Mouse (Mus musculus): ENCODE results near the gene Tbxas1. TPM values are rescaled to one million over a fixed set of nuclear protein-coding genes. Genes with fewer than 3 reads are reported as not detected.

Tbxas1 gene
- polyA plus RNA-seq, 1 experiment from 2014 or later, result 5.5 TPM

- H3K4me3 ChIP-seq (ENCODE audit: low read depth, low read length), result no peak overlapping the region
Observed at GRCm38 (mm10) chr6:39033676-39034075, 158.5 kb downstream of the Tbxas1 start.

GRCm38 (mm10) chr6:39035039-39035438 lies 159.8 kb downstream of the Tbxas1 start:
- Histone ChIP-seq H3K27me3 (replicated peaks; ENCODE audit: insufficient read depth, low read length) (no peaks in the 10 kb centered on the region), H3K36me3 (ENCODE audit: insufficient read depth, low read length) (no peaks in the 10 kb centered on the region), H3K4me3 (ENCODE audit: low read depth, low read length) (no peak overlapping the region), H3K27ac (ENCODE audit: low read length) (no peak overlapping the region), H3K4me2 (replicated peaks; ENCODE audit: low read depth, low read length) (no peak overlapping the region), H3K9ac (replicated peaks; ENCODE audit: low read depth) (no peak overlapping the region), H3K4me1 (ENCODE audit: insufficient read depth, low read depth, low read length) (no peaks in the 10 kb centered on the region), H3K9me3 (ENCODE audit: low read length) (no peaks in the 10 kb centered on the region)
- WGBS, result 84% methylated on average over 6 of the region's 6 CpGs
- DNase-seq (ENCODE audit: low spot score), result no peak
- TF ChIP-seq EP300 (IDR thresholded peaks at IDR 0.05) (no peak), CTCF (IDR thresholded peaks at IDR 0.05) (no peak)
- no peak for ATAC-seq

More at GRCm38 (mm10) chr6:39033676-39034075, 158.5 kb downstream of the Tbxas1 start:
- no peak for DNase-seq (ENCODE audit: low spot score)
- Histone ChIP-seq H3K27ac (ENCODE audit: low read length) (no peak overlapping the region), H3K9ac (replicated peaks; ENCODE audit: low read depth) (no peak overlapping the region), H3K4me2 (replicated peaks; ENCODE audit: low read depth, low read length) (no peak overlapping the region), H3K36me3 (ENCODE audit: insufficient read depth, low read length) (no peaks in the 10 kb centered on the region), H3K4me1 (ENCODE audit: insufficient read depth, low read depth, low read length) (no peaks in the 10 kb centered on the region), H3K27me3 (replicated peaks; ENCODE audit: insufficient read depth, low read length) (no peaks in the 10 kb centered on the region), H3K9me3 (ENCODE audit: low read length) (no peaks in the 10 kb centered on the region)
- TF ChIP-seq CTCF (IDR thresholded peaks at IDR 0.05), result no peak
- no peak for TF ChIP-seq EP300 (IDR thresholded peaks at IDR 0.05)
- ATAC-seq, result no peak
- 75% methylated on average over 7 of the region's 7 CpGs for WGBS

DNA sequence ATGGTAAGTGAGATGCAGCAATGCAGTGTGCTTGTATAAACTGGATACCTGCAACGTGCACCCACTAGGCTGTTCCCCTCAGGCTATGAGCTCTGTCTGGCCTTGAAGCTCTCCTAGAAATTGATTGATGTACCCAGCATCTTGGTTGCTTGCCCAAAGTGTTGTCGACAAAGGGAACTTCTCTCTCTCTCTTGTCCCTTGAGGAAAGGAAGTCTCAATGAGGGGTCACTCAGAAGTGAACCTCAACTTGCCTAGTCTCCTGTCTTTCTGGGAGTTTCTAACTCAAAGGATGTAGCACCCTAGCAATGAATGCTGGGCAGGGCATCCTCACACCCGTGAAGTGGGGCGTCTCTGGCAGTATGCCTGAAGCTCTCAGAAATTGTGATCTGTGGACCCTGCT lies 161.0 kb downstream of the Tbxas1 start:
- Histone ChIP-seq H3K4me3 (ENCODE audit: low read depth, low read length) (no peak overlapping the region), H3K4me1 (ENCODE audit: insufficient read depth, low read depth, low read length) (no peaks in the 10 kb centered on the region), H3K9me3 (ENCODE audit: low read length) (no peaks in the 10 kb centered on the region), H3K36me3 (ENCODE audit: insufficient read depth, low read length) (no peaks in the 10 kb centered on the region), H3K27ac (ENCODE audit: low read length) (no peak overlapping the region), H3K4me2 (replicated peaks; ENCODE audit: low read depth, low read length) (no peak overlapping the region), H3K9ac (replicated peaks; ENCODE audit: low read depth) (no peak overlapping the region), H3K27me3 (replicated peaks; ENCODE audit: insufficient read depth, low read length) (no peaks in the 10 kb centered on the region)
- no peak for DNase-seq (ENCODE audit: low spot score)
- 62% methylated on average over 4 of the region's 4 CpGs for WGBS
- no peak for ATAC-seq
- TF ChIP-seq CTCF (IDR thresholded peaks at IDR 0.05) (no peak), EP300 (IDR thresholded peaks at IDR 0.05) (no peak)

- no peaks in the 10 kb centered on the region for H3K36me3 ChIP-seq (ENCODE audit: insufficient read depth, low read length)
- no peak overlapping the region for H3K27ac ChIP-seq (ENCODE audit: low read length)
- H3K9ac ChIP-seq (replicated peaks; ENCODE audit: low read depth), result no peak overlapping the region
- H3K4me3 ChIP-seq (ENCODE audit: low read depth, low read length), result no peak overlapping the region
- no peak for DNase-seq (ENCODE audit: low spot score)
- 65% methylated on average over 9 of the region's 9 CpGs for WGBS
- H3K9me3 ChIP-seq (ENCODE audit: low read length), result no peaks in the 10 kb centered on the region
- no peak for TF ChIP-seq CTCF (IDR thresholded peaks at IDR 0.05)
- no peaks in the 10 kb centered on the region for H3K4me1 ChIP-seq (ENCODE audit: insufficient read depth, low read depth, low read length)
- no peak for ATAC-seq
- H3K4me2 ChIP-seq (replicated peaks; ENCODE audit: low read depth, low read length), result no peak overlapping the region
- no peaks in the 10 kb centered on the region for H3K27me3 ChIP-seq (replicated peaks; ENCODE audit: insufficient read depth, low read length)
Observed at GRCm38 (mm10) chr6:39040451-39040850, 165.2 kb downstream of the Tbxas1 start.

- TF ChIP-seq CTCF (IDR thresholded peaks at IDR 0.05) (no peak), EP300 (IDR thresholded peaks at IDR 0.05) (no peak)
- WGBS, result 57% methylated on average over 5 of the region's 5 CpGs
- H3K27me3 ChIP-seq (replicated peaks; ENCODE audit: insufficient read depth, low read length), result no peaks in the 10 kb centered on the region
- ATAC-seq (no peak), DNase-seq (ENCODE audit: low spot score) (no peak)
- no peaks in the 10 kb centered on the region for H3K36me3 ChIP-seq (ENCODE audit: insufficient read depth, low read length)
- no peaks in the 10 kb centered on the region for H3K9me3 ChIP-seq (ENCODE audit: low read length)
- no peak overlapping the region for H3K27ac ChIP-seq (ENCODE audit: low read length)
- H3K4me3 ChIP-seq (ENCODE audit: low read depth, low read length), result no peak overlapping the region
- no peak overlapping the region for H3K4me2 ChIP-seq (replicated peaks; ENCODE audit: low read depth, low read length)
- no peak overlapping the region for H3K9ac ChIP-seq (replicated peaks; ENCODE audit: low read depth)
- H3K4me1 ChIP-seq (ENCODE audit: insufficient read depth, low read depth, low read length), result no peaks in the 10 kb centered on the region
Observed at GRCm38 (mm10) chr6:39049141-39049540, 173.9 kb downstream of the Tbxas1 start.

DNA sequence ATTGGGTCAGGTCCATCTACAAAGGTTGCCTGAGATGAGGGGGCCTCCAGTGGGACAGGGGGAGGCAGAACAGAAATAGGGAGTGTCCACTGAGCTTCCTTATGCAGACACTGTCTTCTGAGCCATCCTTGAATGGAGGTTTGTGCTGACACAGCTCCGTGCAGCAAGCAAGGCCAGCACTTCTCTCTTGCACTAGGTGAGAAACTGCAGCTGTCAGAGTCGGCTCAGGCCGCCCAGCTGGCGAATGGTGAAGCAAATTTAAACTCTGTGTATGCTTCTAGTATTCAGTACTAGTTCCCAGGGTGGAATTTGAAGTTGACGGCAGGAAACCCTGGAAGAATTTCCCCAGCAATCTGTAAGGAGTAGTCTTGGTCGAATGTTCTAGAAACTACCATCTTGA lies 175.6 kb downstream of the Tbxas1 start:
- Histone ChIP-seq H3K4me1 (ENCODE audit: insufficient read depth, low read depth, low read length) (no peaks in the 10 kb centered on the region; the same call in 1 of the 2 replicates), H3K27ac (ENCODE audit: low read length) (no peak overlapping the region), H3K9me3 (ENCODE audit: low read length) (no peaks in the 10 kb centered on the region), H3K4me3 (ENCODE audit: low read depth, low read length) (no peak overlapping the region), H3K4me2 (replicated peaks; ENCODE audit: low read depth, low read length) (no peak overlapping the region), H3K36me3 (ENCODE audit: insufficient read depth, low read length) (no peaks in the 10 kb centered on the region), H3K27me3 (replicated peaks; ENCODE audit: insufficient read depth, low read length) (no peaks in the 10 kb centered on the region), H3K9ac (replicated peaks; ENCODE audit: low read depth) (no peak overlapping the region)
- DNase-seq (ENCODE audit: low spot score), result peak; percentile 41
- TF ChIP-seq EP300 (IDR thresholded peaks at IDR 0.05), result no peak
- TF ChIP-seq CTCF (IDR thresholded peaks at IDR 0.05), result no peak
- WGBS, result 54% methylated on average over 6 of the region's 6 CpGs
- ATAC-seq, result peak; percentile 30

Data from lung, postnatal 0 days (tissue).